Mouse (Mus musculus) testis, postnatal 10 days (tissue): Measurements from ENCODE around the gene Ccer2.

ENCODE experiments used
- DNase-seq: peaks from one replicate; pipeline ENCODE4 v3.0.0; 2021; ENCODE audit warnings: low spot score

Gene Ccer2

DNA sequence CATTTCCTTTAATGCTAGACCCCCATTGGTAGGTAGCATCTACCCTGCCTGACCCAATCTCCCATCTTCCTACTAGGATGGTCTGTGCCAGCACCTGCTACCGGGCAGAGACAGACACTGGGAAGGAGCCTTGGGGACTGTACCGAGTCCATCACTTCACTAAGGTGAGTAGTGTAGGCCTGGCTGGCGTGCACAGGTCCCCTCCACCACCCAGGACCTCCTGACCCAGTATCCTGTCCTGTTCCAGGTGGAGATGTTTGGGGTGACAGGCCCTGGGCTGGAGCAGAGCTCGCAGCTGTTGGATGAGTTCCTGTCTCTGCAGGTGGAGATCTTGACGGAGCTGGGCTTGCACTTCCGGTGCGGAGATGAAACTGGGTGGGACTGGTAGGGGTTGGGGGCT is 6.0 kb upstream of the Ccer2 start:
- DNase-seq, result no peak

DNA sequence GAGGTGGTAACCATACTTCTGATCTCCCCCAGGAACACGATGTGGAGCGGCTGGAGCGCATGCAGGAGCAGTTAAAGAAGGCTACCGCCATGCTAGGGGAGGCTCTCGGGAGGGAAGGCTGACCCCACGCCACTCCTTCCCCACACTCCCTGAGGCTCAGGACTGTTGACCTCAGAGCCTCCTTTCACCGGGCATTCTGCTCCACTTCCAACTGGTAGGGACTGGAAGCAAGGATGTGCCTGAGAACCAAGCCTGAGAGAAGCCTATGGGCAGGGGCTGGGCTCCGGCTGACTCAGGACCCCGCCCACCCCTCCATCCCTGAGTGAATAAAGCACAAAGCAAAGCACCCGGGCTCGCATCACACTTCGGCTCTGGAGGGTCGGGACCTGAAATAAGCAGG is 2.6 kb downstream of the Ccer2 start:
- no peak for DNase-seq

- no peak for DNase-seq
These were observed 5.9 kb downstream of the Ccer2 start for GRCm38 (mm10) chr7:28761907-28762306.

- no peak for DNase-seq
These were observed 9.2 kb downstream of the Ccer2 start for GRCm38 (mm10) chr7:28765211-28765610.

- DNase-seq, result peak; percentile 92
These were observed 10.4 kb downstream of the Ccer2 start, which contains the start of gene Sirt2 for GRCm38 (mm10) chr7:28766173-28766879. Gene Sirt2, plus strand, starts transcription at chr7:28766735.

- DNase-seq, result no peak
These were observed 10.9 kb downstream of the Ccer2 start for GRCm38 (mm10) chr7:28766910-28767309.

DNA sequence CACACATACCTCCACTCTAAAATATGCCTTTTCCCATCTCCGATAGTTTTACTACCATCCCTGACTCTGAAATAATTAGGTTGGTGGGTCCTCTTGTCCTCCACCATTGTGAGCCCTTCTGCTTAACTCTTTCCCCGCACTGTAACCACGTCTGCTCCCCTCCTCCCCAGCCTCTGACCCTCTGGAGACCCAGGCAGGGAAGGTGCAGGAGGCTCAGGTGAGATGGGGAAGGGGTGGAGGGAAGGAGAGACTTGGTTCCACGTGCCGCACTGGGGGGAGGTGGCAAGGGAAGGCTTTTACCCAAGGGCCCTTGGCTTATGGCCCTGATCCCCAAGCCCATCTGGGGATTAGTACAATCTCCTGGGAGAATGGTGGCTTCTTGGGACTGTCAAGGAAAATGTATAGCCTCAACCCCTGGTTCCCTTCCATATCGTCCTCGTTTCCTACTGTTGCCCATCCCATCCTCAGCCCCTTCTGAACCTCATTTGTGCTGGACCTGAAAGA is 11.5 kb downstream of the Ccer2 start, which contains the start of gene Nfkbib:
Gene Nfkbib, minus strand, starts transcription at position 51 of the 504 bp plus-strand sequence.
- no peak for DNase-seq

DNA sequence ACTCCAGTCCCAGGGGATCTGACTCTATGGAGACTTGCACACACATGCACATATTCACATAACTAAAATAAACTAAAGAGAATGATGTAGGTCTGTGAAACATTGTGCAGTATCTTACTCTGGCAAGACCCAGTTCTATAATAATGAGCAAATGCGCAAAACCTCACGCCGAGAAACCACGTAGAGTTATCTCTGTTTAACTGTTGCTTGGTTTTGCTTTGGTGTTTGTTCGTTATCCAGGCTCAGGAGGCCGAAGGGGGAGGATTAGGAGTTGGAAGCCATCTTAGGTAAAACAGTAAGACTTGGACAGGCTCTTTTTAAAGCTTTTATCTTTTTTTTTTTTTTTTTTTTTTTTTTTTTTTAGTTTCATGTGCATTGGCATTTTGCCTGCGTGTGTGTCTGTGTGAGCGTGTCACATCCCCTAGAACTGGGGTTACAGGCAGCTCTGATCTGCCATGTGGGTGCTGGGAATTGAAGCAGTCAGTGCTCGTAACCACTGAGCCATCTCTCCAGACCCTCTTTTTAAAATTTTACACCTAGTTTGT is 13.5 kb downstream of the Ccer2 start:
- no peak for DNase-seq

GRCm38 (mm10) chr7:28770309-28770708 is 14.3 kb downstream of the Ccer2 start:
- DNase-seq, result no peak

GRCm38 (mm10) chr7:28771867-28772266 is 15.9 kb downstream of the Ccer2 start:
- DNase-seq, result peak; percentile 85

- DNase-seq, result no peak
These were observed 17.2 kb downstream of the Ccer2 start for GRCm38 (mm10) chr7:28773163-28773562.

GRCm38 (mm10) chr7:28774164-28774563 is 18.2 kb downstream of the Ccer2 start:
- DNase-seq, result no peak

DNA sequence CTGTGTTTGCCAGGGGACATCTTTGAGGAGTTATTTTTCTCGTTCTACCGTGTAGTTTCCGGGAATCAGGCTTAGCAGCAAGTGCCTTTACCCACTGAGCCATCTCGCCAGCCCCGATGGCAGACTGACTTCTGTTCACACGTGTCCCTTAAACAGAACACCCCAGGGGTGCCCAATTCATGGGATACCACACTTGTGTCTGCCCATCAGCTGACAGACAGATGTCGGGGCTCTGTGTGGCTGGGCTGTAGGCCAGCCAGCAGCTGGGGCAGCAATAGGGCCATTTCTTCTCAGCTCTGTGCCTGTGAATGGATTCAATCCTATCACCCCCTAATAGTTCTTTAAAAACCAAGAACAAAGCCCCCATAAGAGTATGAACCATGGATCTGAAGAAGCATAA is 19.2 kb downstream of the Ccer2 start:
- no peak for DNase-seq

- DNase-seq, result no peak
These were observed 22.9 kb downstream of the Ccer2 start for GRCm38 (mm10) chr7:28778825-28779224.

GRCm38 (mm10) chr7:28780067-28780658 is 24.2 kb downstream of the Ccer2 start:
- DNase-seq, result peak; percentile 95

DNA sequence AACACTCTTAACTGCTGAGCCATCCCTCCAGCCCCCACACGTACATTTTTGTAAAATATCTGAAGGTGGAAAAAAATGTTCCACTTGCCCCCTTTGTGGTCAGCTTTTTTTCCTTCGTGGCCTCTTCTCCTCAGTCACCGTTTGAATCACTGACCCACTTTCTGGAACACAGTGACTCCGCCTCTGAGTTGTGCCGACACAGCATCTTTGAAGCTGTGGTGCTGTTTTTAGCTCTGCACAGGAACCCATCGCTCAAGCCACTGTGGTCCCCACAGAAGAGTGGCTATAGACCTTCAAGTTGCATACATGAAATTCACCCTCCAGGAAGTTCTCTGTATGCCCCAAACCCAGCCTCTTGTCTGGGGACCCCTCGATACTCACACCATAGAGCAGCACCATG is 24.9 kb downstream of the Ccer2 start:
- DNase-seq, result no peak

GRCm38 (mm10) chr7:28781261-28781663 is 25.3 kb downstream of the Ccer2 start:
- DNase-seq, result no peak

GRCm38 (mm10) chr7:28785161-28785560 is 29.2 kb downstream of the Ccer2 start:
- DNase-seq, result no peak

GRCm38 (mm10) chr7:28787884-28788283 is 31.9 kb downstream of the Ccer2 start:
- no peak for DNase-seq

GRCm38 (mm10) chr7:28788307-28789195 is 32.6 kb downstream of the Ccer2 start, which contains the start of gene Rinl:
Gene Rinl, plus strand, starts transcription at chr7:28788969.
- DNase-seq, result no peak

DNA sequence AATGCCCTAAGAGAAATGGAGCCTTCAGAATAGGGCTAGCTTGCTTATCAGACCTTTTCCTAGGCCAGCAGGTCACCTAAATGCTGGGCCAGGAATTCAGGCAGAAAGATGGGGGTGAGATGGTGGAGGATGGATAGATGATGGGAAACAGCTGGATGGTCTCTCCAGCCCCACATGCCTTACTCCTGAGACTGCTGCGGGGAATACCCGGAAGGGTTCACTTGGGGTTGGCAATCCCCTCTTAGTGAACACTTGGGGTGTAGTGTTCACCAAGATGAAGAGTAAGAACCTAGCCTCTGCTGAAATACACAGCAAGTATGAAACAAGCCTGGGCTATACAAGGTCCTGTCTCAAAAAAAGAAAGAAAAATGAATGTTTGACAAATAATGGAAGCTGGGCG is 33.3 kb downstream of the Ccer2 start:
- no peak for DNase-seq
